Mouse (Mus musculus): ENCODE results near the gene Ppp1r7. TPM values are rescaled to one million over a fixed set of nuclear protein-coding genes. Genes with fewer than 3 reads are reported as not detected.

Gene Ppp1r7
- polyA plus RNA-seq, 1 experiment: 10.6 TPM

DNA sequence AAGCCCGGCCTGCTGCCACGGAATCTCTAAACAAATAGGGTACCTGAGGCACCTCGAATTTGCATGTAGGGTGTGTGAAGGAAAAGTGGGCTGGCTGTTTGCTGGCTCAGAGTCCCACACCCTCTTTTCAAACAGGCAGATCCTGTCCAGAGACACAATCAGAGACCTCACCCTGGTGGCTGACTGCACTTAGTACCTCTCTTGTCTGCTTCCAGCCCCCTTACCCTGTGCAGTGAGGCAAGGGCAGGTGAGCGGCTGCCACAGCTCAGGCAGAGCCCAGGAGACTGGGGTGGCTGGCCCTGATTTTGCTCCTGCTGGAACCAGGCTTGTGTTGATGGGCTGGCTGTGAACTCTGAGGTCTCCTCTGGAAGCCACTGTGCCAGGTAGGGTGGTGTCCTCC, 31.0 kb downstream of the Ppp1r7 start, which contains the start of gene Ano7:
Ano7 (plus strand) TSS at position 266 of the 400 bp plus-strand sequence.
- Histone ChIP-seq H3K27ac (ENCODE audit: control insufficient read depth, insufficient read depth, low read depth, low read length) (no peak within 1 kb of the TSS), H3K4me3 (ENCODE audit: control insufficient read depth, low read depth, low read length) (no peak within 1 kb of the TSS), H3K27me3 (ENCODE audit: control insufficient read depth, insufficient read depth, low read length) (no peaks in the 10 kb centered on the region), H3K36me3 (ENCODE audit: control insufficient read depth, insufficient read depth, low read length) (no peaks in the 10 kb centered on the region), H3K4me1 (ENCODE audit: control insufficient read depth, insufficient read depth, low read length) (no peaks in the 10 kb centered on the region)
- TF ChIP-seq CTCF (IDR thresholded peaks at IDR 0.05; ENCODE audit: control insufficient read depth, insufficient read depth, insufficient replicate concordance, low read depth, low read length) (no peak), POLR2A (IDR thresholded peaks at IDR 0.05; ENCODE audit: control insufficient read depth, low read depth, low read length) (no peak)

GRCm38 (mm10) chr1:93377307-93377706, 34.7 kb downstream of the Ppp1r7 start:
- Histone ChIP-seq H3K4me3 (ENCODE audit: control insufficient read depth, low read depth, low read length) (no peak overlapping the region), H3K27me3 (ENCODE audit: control insufficient read depth, insufficient read depth, low read length) (no peaks in the 10 kb centered on the region), H3K36me3 (ENCODE audit: control insufficient read depth, insufficient read depth, low read length) (no peaks in the 10 kb centered on the region), H3K4me1 (ENCODE audit: control insufficient read depth, insufficient read depth, low read length) (no peaks in the 10 kb centered on the region), H3K27ac (ENCODE audit: control insufficient read depth, insufficient read depth, low read depth, low read length) (no peak overlapping the region)
- TF ChIP-seq CTCF (IDR thresholded peaks at IDR 0.05; ENCODE audit: control insufficient read depth, insufficient read depth, insufficient replicate concordance, low read depth, low read length) (no peak), POLR2A (IDR thresholded peaks at IDR 0.05; ENCODE audit: control insufficient read depth, low read depth, low read length) (no peak)

- H3K27me3 ChIP-seq (ENCODE audit: control insufficient read depth, insufficient read depth, low read length): no peaks in the 10 kb centered on the region
- no peak for TF ChIP-seq POLR2A (IDR thresholded peaks at IDR 0.05; ENCODE audit: control insufficient read depth, low read depth, low read length)
- no peaks in the 10 kb centered on the region for H3K4me1 ChIP-seq (ENCODE audit: control insufficient read depth, insufficient read depth, low read length)
- no peak overlapping the region for H3K27ac ChIP-seq (ENCODE audit: control insufficient read depth, insufficient read depth, low read depth, low read length)
- no peaks in the 10 kb centered on the region for H3K36me3 ChIP-seq (ENCODE audit: control insufficient read depth, insufficient read depth, low read length)
- H3K4me3 ChIP-seq (ENCODE audit: control insufficient read depth, low read depth, low read length): no peak overlapping the region
Measured at GRCm38 (mm10) chr1:93379117-93379516, 36.5 kb downstream of the Ppp1r7 start.

- H3K27ac ChIP-seq (ENCODE audit: control insufficient read depth, insufficient read depth, low read depth, low read length): no peak overlapping the region
- no peaks in the 10 kb centered on the region for H3K4me1 ChIP-seq (ENCODE audit: control insufficient read depth, insufficient read depth, low read length)
- no peaks in the 10 kb centered on the region for H3K36me3 ChIP-seq (ENCODE audit: control insufficient read depth, insufficient read depth, low read length)
- TF ChIP-seq CTCF (IDR thresholded peaks at IDR 0.05; ENCODE audit: control insufficient read depth, insufficient read depth, insufficient replicate concordance, low read depth, low read length) (no peak), POLR2A (IDR thresholded peaks at IDR 0.05; ENCODE audit: control insufficient read depth, low read depth, low read length) (no peak)
- no peaks in the 10 kb centered on the region for H3K27me3 ChIP-seq (ENCODE audit: control insufficient read depth, insufficient read depth, low read length)
- no peak overlapping the region for H3K4me3 ChIP-seq (ENCODE audit: control insufficient read depth, low read depth, low read length)
Measured at GRCm38 (mm10) chr1:93387198-93387597, 44.5 kb downstream of the Ppp1r7 start.

- no peak overlapping the region for H3K4me3 ChIP-seq (ENCODE audit: control insufficient read depth, low read depth, low read length)
- H3K4me1 ChIP-seq (ENCODE audit: control insufficient read depth, insufficient read depth, low read length): no peaks in the 10 kb centered on the region
- TF ChIP-seq POLR2A (IDR thresholded peaks at IDR 0.05; ENCODE audit: control insufficient read depth, low read depth, low read length) (no peak), CTCF (IDR thresholded peaks at IDR 0.05; ENCODE audit: control insufficient read depth, insufficient read depth, insufficient replicate concordance, low read depth, low read length) (no peak)
- no peaks in the 10 kb centered on the region for H3K27me3 ChIP-seq (ENCODE audit: control insufficient read depth, insufficient read depth, low read length)
- no peak overlapping the region for H3K27ac ChIP-seq (ENCODE audit: control insufficient read depth, insufficient read depth, low read depth, low read length)
- no peaks in the 10 kb centered on the region for H3K36me3 ChIP-seq (ENCODE audit: control insufficient read depth, insufficient read depth, low read length)
Measured at GRCm38 (mm10) chr1:93388906-93389305, 46.3 kb downstream of the Ppp1r7 start.

DNA sequence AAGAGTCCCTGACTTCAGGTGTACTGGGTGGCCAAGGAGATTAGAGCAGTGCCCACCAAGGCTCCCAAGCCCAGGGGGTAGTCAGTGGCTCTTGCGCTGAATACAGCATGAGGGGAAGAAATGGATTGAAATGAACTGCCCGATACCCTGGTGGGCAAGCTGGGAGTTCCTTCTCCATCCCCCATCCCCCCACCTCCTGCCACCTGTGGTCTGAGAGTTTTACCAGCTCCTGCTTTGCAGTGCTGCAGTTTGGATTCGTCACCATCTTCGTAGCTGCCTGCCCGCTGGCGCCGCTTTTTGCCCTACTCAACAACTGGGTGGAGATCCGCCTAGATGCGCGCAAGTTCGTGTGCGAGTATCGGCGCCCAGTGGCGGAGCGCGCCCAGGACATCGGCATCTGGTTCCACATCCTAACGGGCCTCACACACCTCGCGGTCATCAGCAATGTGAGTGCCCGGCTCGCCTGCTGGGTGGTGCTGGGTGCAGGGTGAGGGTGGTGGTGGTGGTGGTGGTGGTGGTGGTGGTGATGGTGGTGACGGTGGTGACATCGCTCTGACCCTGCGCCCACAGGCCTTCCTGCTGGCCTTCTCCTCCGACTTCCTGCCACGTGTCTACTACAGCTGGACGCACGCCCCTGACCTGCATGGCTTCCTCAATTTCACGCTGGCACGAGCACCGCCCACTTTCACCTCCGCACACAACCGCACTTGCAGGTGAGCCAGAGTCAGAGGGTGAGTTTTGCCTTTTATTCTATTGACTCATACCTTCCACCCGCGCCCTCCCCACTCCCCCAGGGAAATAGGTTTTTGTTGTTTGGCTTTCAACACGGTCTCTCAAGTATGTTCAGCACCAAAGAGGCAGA, 58.8 kb downstream of the Ppp1r7 start:
- Histone ChIP-seq H3K27me3 (ENCODE audit: control insufficient read depth, insufficient read depth, low read length) (no peaks in the 10 kb centered on the region), H3K27ac (ENCODE audit: control insufficient read depth, insufficient read depth, low read depth, low read length) (no peak overlapping the region), H3K36me3 (ENCODE audit: control insufficient read depth, insufficient read depth, low read length) (no peaks in the 10 kb centered on the region), H3K4me3 (ENCODE audit: control insufficient read depth, low read depth, low read length) (peak overlapping the region; percentile 50), H3K4me1 (ENCODE audit: control insufficient read depth, insufficient read depth, low read length) (peaks cover 12% of the 10 kb centered on the region)
- TF ChIP-seq CTCF (IDR thresholded peaks at IDR 0.05; ENCODE audit: control insufficient read depth, insufficient read depth, insufficient replicate concordance, low read depth, low read length): no peak

DNA sequence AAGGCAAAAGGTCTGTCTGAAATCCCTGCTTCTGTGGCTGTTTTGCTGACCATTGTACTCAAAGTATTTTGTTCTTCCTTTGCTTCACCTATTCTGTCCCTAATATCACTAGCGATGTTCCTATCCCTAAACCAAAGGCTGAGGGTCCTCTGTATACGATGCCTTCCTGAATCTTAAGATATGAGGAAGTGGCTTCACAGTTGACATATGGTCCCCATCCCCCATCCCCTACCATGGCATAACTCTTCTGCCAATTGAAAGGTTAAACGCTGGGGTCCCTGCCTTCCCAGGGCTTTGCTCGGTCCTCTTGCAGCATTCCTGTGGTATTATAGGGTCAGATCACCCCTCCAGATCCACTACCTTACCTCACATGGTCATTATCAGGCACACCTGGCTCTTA, 60.7 kb downstream of the Ppp1r7 start:
- H3K4me3 ChIP-seq (ENCODE audit: control insufficient read depth, low read depth, low read length): no peak overlapping the region
- no peaks in the 10 kb centered on the region; the same call in none of the 2 replicates for H3K36me3 ChIP-seq (ENCODE audit: control insufficient read depth, insufficient read depth, low read length)
- no peaks in the 10 kb centered on the region for H3K27me3 ChIP-seq (ENCODE audit: control insufficient read depth, insufficient read depth, low read length)
- TF ChIP-seq POLR2A (IDR thresholded peaks at IDR 0.05; ENCODE audit: control insufficient read depth, low read depth, low read length): no peak
- TF ChIP-seq CTCF (IDR thresholded peaks at IDR 0.05; ENCODE audit: control insufficient read depth, insufficient read depth, insufficient replicate concordance, low read depth, low read length): no peak
- peaks cover 12% of the 10 kb centered on the region for H3K4me1 ChIP-seq (ENCODE audit: control insufficient read depth, insufficient read depth, low read length)
- H3K27ac ChIP-seq (ENCODE audit: control insufficient read depth, insufficient read depth, low read depth, low read length): no peak overlapping the region

Other genes starting within 250 kb of the Ppp1r7 start
- 11.4 and 12.4 TPM in 2 replicates for gene Kif1a, start 240.9 kb upstream of the Ppp1r7 start, polyA plus RNA-seq (2012; rRNA removed)
- not detected in 2 replicates for gene Agxt, start 207.6 kb upstream of the Ppp1r7 start, polyA plus RNA-seq (2012; rRNA removed)
- gene 2310007B03Rik, start 181.9 kb upstream of the Ppp1r7 start, polyA plus RNA-seq (2012; rRNA removed): 0.11 TPM in 1 of 2 replicates, not detected in the other
- 0.06 and 0.08 TPM in 2 replicates for gene Crocc2, start 174.1 kb upstream of the Ppp1r7 start, polyA plus RNA-seq (2012; rRNA removed)
- gene Sned1, start 107.0 kb upstream of the Ppp1r7 start, polyA plus RNA-seq (2012; rRNA removed): 4.5 and 4.8 TPM in 2 replicates
- gene Mterf4, start 36.9 kb upstream of the Ppp1r7 start, polyA plus RNA-seq (2012; rRNA removed): 14.4 and 14.8 TPM in 2 replicates
- 36.3 and 38.0 TPM in 2 replicates for gene Pask, start 628 bp downstream of the Ppp1r7 start, polyA plus RNA-seq (2012; rRNA removed)
- 0.49 and 0.85 TPM in 2 replicates for gene Ano7, start 31.1 kb downstream of the Ppp1r7 start, polyA plus RNA-seq (2012; rRNA removed)
- 122 and 129 TPM in 2 replicates for gene Hdlbp, start 136.0 kb downstream of the Ppp1r7 start, polyA plus RNA-seq (2012; rRNA removed)
- 2.9 TPM in 2 replicates for gene Farp2, start 169.2 kb downstream of the Ppp1r7 start, polyA plus RNA-seq (2012; rRNA removed)